Mouse (Mus musculus): ENCODE measurements around the gene Eif5b.
"Not testable (repeated sequence)": the region's sequence is repeated elsewhere in the genome, so short reads cannot be mapped to it uniquely, and the experiment has no call there.

Eif5b gene

DNA sequence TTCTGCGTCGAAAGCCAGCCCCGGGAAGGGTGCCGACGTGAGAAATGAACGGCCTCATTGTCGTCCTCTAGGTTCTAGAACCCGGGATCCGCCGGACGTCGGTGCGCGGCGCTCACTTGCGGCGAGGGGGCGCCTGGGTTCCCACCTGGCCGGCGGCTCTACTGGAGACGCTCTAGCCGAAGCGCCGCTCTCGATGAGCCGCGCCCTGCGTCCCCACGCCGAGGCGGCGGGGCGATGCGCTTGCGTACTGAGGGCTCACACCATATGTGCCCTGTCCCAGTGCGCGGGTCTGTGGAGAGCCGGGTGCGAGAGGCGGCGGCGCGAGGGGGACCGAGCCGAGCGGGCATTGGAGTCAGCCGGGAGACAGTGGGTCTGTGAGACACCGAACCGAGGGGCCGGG, at the start of gene Eif5b, which contains the start of gene Txndc9:
Gene Eif5b (plus strand): TSS at position 144 of the 400 bp plus-strand sequence.
Gene Txndc9 (minus strand): TSS at position 27 of the 400 bp plus-strand sequence.
- peak; percentile 96 to 97 for DNase-seq

DNA sequence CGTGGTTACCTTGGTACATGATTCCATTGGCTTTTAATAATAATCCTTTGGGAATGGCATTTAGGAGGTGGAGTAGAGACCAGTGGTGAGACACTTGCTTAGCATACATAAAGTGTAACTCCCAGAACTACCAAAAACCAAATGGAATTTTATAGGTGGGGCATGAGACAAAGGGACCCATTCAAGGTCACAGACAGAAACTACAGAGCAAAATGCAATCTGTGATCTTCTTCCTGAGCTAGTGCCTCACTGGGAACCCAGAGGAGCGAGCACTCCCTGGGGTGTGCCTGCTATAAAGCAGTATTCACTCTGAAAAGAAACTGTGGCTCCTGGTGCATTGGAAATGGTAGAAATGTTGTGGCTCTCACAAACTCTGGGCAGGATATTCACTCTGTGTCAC, 48.9 kb upstream of the Eif5b start:
- no peak for DNase-seq

- DNase-seq, result no peak
Observed at GRCm38 (mm10) chr1:37954786-37955185, 43.0 kb upstream of the Eif5b start.

GRCm38 (mm10) chr1:37955251-37955650, 42.6 kb upstream of the Eif5b start:
- no peak for DNase-seq

DNA sequence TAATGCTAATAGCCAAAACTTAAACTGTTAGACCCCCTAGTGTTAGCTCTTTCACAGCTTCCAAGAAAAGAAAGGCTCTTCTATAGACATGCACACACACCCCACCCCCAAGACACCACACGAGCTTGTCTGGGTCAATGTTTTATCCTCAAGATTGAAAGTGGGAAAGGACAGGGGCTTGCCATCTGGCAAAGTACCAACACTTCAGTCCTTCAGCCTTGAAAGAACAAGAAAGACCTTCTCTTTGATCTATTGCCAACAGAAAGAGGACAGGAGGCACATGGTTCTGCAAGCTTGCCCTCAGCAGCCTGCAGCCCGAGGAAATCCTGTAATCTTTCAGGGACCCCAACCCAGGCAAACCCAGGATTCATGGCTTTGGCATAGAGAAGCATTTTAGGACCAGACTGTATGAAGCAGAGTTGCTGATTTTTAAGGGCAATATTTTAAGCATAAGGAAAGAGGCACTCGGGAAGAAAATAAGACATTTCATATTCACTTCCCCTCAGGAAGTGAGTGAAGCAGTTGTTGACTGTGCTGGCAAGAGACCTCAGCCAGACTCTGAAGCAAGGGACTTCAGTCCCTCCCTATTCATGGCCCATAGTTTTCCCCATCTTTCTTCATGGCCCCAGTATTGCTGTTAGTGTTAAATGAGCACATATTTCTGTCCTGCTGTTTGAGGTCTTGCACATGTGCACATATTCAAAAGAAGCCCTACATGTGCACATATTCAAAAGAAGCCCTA, 40.9 kb upstream of the Eif5b start:
- DNase-seq, result peak; percentile 51 to 68

DNA sequence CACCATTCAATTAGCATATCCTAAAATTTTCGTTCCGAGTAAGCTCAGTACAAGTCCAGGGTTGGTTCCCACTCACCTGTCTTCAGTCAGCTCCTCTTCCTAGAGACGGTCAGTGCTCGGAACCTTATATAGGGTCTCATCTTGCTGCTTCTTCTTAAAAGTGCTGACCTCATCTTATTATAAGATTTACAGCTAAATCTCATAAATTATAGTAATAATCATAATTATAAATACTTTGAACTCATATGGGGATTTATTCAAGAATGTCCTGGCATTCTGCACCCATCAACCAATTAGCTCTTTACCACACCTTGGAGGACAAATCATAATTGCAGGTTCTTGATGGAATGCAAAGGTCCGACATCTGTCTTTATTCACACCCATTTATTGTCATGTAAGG, 40.2 kb upstream of the Eif5b start, which contains the start of gene Lyg1:
Gene Lyg1 (minus strand): TSS at position 101 of the 400 bp plus-strand sequence.
- DNase-seq, result no peak

- no peak for DNase-seq
Observed at GRCm38 (mm10) chr1:37958516-37958915, 39.3 kb upstream of the Eif5b start.

GRCm38 (mm10) chr1:37959486-37959885, 38.3 kb upstream of the Eif5b start:
- peak; percentile 21 to 64 for DNase-seq

DNA sequence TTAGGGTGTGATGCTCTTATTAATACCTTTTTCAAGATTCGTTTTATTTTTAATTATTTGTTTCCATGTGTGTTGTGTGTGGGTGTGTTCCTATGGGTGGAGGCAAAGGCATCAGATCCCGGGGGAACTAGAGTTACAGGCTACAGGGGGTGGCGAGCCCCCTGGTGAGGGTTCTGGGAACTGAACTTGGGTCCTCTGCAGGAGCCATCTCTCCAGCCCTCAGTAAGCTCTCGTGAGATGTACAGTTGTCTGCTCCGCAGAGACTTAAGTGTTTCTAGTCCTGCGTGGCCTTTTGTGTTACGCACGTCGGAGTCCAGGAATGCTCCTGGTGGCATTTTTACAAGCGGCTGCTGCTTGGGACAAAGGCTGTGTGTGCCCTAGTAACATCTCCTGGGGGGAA, 32.2 kb upstream of the Eif5b start:
- no peak for DNase-seq

DNA sequence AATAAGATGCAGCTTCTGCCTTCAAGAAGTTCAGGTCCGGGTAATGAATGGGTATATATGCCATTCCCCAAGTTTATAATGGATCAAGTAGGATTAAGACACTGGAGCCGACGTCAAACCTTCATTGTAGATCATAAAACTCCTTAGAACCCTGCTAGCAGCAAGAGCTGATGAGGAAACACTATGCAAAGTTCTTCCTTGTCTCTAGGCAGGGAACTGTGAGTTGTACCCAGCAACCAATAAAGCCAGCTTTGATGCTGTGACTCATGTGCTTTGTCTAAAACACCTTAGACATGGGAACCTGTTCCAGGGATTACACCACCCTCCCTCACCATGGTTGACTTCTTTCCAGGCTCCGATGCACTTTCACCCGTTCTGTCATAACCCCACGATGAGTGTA, 29.1 kb upstream of the Eif5b start:
- no peak for DNase-seq

DNA sequence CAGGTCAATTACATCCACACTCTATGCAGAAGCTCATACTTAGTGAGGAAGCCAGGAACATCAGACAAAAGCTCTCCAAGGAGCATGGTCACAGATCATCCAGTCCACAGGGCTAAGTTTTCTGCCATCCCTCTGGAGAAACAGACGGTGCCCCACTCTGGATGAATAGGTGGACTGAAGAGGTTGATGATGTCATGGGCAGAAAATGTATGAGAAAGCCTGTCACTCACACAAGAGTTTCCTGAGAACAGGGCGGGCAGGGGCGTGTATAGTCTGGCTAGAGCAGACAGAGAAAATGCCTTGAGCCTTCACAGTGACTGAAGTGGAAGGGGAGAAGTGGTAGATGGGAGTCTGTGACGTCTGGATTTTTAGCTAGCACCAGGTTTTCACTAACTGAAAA, 26.3 kb upstream of the Eif5b start:
- no peak for DNase-seq

- not testable (repeated sequence) for DNase-seq
Observed at GRCm38 (mm10) chr1:37976666-37977065, 21.1 kb upstream of the Eif5b start.

DNA sequence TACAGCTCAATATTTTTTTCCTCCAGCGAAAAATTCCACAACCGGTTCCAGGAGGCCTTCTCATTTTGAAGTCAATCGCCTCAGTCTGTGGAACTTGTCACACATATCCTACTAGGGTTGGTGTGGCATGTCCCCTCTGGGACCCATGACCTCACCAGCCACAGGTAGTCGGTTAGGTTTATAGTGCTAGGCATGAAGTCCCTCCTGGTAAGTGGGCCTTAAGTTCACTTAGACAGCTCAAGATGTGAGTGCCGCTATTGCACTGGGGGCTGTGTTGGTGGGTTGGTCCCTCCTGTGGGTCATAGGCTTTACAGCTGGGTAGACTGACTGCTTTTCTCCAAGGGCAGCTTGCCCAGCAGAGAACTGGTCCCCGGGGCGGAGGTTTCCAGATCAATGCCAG, 20.5 kb upstream of the Eif5b start:
- no peak for DNase-seq

DNA sequence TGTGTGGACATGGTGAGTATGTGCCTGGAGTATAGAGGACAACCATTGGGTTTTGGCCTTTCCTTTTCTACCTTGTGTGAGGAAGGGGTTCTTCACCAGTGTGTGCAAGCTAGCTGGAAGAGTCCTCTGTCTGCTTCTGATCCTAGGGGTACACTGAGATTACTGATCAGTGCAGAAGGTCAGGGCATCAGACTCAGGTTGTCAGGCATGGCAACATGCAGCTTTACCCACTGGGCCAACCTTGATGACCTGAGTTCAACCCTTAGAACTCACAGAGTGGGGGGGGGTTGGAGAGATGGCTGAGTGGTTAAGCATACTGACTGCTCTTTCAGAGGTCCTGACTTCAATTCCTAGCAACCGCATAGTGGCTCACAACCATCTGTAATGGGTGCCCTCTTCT, 13.5 kb upstream of the Eif5b start:
- no peak for DNase-seq

- peak in 1 of 2 experiments; percentile 54 for DNase-seq
Observed at GRCm38 (mm10) chr1:37985764-37986323, 12.0 kb upstream of the Eif5b start.

DNA sequence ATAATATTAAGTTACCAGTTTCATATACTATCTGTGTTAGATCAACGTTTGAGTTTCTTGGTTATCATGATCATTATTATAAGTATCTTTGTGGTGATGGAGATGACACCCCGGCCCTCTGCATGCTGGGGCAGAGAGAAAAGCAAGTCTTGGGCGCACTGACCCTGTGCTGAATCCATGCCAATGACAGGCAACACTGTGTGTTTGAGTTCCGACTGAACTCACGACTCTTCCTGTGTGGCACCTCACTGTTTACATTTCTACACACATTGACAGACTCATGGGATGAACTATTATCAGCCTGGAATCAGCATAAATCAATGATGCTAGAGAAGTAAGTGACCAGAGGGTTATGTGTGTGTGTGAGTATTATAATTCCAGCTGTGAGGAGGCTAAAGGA, 10.0 kb upstream of the Eif5b start:
- no peak for DNase-seq

- DNase-seq, result no peak
Observed at GRCm38 (mm10) chr1:37996226-37996625, 1.6 kb upstream of the Eif5b start.

DNA sequence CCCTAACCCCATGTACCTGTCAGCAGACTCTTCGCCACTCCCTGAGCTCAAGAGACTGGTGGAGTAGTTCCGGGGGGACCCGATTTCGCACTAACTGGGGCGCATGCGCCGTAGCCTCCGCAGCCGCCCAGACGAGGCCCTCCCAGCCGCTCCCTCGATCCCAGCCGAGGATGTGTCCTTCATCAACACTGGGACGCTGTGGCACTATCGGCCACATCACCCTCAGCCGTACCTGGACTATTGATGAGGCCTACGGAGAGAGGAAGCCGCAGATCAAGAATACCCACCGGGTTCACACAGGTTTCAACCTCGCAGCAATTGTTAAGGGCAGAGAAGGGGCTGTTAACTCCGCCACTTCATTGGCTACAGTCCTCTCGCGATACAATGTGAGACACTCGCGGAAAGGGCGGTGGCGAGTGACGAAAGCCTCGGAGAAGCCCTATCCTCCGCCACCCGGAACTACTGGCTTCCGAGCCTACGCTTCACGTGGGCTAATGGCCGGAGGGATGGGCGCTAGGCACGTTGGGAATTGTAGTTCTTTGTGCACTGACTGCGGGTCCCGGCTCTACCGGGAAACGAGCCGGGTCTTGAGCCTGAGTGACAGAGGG, 829 bp upstream of the Eif5b start:
- DNase-seq, result peak; percentile 98 to 99

DNA sequence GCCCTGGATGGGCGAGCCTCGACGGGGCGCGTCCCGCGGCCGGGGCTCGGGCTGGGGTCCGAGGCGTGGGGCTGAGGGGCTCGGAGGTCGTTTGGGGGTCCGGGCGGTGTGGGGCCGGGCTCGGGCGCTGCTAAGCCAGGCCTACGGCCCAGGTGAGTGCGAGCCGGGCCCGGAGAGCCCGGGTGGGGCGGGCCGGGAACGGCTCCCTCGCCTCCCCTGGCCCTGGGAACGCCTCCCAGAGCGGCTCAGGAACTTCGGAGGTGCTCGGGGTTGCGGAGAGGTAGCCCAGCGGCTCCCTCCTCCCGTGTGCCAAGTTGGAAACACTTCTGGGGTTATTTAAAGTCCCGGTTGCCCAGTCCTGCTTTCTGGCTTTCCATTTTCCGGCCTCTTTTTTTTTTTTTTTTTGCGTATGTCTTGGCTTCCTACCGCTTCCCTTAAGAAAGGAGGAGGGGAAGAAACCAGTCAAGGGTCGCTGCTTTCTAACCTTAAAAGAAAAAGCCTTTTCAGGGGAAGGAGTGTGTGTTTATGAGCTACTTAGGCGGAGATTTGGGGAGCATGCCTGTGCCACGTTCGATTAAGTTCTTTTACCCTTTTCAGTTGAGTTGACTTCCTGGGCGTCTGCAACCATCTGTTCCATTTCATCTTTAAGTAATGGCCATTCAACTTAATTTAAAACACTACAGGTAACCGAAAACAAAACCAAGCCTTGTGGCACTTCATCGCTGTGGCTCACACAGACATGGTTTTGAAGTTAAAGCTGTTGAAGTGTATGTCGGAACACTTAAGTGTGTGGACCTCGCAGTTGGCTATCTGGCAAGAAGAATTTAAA, 775 bp downstream of the Eif5b start:
- DNase-seq, result no peak

DNA sequence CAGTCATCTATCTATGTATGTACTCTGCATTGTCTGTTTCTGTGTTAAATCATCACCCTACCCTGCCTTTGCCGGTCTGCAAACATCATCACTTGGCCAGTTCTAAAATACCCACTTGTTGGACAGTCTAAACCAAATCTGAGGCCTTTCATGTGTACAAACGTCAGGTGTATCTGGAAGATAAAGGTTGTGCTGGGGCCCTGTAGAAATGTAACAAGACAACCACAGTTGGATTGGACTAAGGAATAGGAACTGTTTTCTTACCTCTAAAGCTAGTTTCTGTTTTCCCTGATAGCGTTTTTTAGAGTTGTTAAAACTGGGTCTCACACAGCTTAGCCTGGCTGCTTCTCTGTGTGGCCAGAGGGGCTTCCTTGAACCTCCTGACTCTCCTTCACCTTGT, 1.7 kb downstream of the Eif5b start:
- no peak for DNase-seq

DNA sequence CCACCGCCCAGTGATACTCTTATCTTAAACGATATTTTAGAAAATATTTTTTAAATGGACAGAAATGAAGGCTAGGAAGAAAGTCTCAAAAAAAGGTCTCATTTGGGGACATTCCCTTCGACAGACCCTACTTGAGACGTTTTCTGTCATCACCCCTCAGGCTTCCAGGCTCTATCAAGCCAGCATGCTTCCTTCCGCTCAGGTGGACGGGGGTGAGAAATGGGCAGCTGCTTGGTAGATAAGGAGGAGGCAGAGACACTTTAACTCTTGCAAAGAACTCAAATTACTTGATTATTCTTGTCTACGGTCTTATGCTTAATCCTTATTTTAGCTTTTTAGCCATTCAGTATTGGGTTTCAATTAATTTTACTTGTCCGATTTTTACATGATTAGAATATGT, 3.0 kb downstream of the Eif5b start:
- no peak for DNase-seq

- DNase-seq, result no peak
Observed at GRCm38 (mm10) chr1:38001956-38002355, 4.1 kb downstream of the Eif5b start.

DNA sequence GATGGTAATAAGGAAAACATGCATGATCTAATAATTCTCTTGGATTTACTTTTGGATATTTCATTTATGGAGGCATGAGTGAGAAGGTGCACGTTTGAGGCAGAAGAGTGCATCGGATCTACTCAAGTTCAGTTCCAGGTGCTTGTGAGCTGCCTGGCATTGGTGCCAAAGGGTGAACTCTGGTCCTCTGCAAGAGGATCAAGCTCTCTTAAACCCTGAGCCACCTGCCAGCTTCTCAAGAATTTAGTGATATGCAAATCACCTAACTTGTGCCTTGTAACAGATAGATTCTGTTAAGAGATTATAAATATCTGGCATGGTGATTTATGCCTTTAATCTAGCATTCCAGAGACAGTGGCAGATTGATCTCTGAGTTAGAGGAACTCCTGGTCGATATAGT, 5.2 kb downstream of the Eif5b start:
- no peak for DNase-seq

All from lung, postnatal 4 days (tissue).